Mouse (Mus musculus) G1E-ER4 (cell line): Measurements from ENCODE around the gene Farp1. TPM values are rescaled to one million over a fixed set of nuclear protein-coding genes. Genes with fewer than 3 reads are reported as not detected.

Source experiments
- GATA1 ChIP-seq: IDR thresholded peaks from one replicate; pipeline ENCODE4 v1.8.0; 2012; ENCODE audit warnings: low read length, inconsistent platforms
- polyA plus RNA-seq: library from polyadenylated mRNA; stranded (reverse); fragments of >175 nt; gene quantifications from 2 replicates; pipeline ENCODE4 v1.2.3, GENCODE M21; 2012

The Farp1 gene
- polyA plus RNA-seq, 1 experiment: 0.09 TPM

DNA sequence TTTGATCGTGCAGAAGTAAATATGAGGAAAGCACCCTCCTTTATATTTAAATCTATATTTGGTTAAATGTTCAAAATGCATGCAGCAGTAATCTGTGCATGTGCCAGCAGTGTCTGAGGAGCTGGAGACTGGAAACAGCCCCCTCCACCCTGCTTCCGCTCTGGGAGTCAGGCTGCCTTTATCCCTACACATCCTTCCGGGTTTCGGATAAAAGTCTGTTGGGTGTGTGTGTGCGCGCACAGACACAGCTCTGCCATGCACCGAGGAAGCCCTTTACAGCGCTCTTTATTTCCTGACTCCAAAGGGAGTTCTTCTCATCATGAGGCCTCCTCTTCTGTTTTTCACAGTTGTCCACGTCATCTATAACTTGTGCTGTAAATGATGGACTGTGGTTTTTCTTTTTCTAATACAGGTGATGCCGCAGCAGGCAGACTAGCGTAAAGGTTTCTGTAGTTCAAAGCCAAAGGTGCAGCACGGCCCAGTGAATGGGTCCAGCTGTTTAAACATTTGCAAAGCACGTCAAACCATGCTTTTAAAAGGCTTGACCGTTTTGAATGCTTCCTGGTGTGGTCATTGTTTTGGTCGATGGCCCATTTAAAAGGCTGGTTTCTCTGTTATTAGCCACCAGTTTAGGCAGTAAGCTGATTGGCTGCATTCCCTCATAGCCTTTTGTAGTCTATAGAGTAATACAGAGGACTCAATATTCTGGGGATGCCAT is 172.6 kb downstream of the Farp1 start:
- no peak for TF ChIP-seq GATA1

DNA sequence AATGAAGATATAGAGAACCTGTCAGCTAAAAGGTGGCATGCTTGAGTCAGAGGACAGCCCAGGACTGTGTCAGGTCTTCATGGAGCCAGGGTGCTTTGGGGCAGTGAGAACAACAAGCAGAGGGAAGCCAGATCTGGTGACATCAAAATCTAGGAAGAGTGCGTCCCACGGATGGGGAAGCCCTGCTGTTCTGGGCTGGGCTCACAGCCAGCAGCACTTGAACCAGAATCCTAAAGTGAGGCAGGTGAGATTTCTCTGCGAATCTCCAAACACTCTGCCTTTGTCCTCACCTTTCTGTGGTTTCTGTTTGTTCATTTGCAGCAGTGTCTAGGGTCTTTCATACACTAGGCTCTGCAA is 173.1 kb downstream of the Farp1 start:
- TF ChIP-seq GATA1: no peak

DNA sequence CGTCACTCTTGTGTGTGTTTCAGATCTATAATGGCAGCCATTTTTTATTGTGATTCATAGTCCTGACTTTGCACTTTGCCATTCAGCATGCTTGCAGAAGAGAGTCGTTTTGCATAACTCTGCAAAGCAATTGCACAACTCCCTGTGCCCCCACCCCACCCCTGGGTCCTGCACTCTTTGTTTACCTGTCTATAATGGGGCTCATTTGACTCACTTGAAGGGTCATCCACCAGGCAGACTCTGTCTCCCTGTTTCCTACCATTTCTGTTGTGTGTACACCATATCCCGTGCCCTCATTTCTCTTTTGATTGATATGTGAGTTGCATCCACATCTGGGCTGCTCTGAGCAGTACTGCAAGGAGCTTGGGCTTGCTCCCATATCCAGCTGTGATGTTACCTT is 175.3 kb downstream of the Farp1 start:
- TF ChIP-seq GATA1: no peak

DNA sequence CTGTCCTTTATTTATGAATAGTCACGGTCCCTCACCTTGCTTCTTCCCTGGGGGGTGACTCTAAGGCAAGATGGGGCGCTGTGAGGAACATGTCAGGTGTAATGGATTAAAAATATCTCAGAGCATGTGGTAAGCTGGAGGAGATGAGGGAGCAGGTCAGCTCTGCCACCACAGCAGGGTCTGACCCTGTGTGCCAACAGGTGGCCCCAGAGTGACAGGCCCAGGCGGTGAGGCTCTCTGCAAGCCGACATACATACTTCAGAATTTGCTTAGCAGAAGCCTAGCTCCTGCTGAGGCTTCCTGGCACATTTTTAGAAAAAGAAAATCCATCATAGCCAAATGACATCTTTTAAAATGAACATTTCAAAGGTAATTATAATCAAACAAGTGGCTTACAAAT is 178.7 kb downstream of the Farp1 start:
- TF ChIP-seq GATA1: no peak

DNA sequence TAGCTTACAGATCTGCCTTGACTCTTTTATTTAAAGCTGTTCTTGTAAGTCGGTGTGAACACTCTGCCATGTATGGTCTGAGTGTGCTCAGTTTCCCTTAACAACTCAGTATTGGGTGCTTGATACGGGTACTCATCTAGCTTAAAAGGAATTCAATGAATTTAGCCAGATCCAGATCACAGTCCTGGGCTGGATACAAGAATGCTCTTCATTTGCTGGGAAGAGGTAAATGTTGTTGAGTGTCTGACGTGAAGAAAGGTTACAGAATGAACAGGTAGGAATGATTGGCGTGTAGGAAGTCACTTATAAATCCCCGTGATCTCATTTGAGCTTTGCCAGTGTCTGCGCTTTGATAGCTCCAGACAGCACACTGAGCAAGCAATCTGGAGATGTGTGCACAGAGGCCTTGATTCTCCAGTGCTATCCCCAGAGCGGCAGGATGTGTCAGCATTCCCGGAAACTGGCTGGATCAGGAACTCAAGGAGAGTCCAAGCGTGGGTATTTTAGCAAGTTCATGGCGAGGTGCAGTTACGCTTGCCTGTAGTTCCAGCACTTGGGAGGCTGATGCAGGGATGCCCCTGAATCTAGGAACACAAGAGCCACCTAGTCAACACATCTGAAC is 179.7 kb downstream of the Farp1 start:
- TF ChIP-seq GATA1: no peak

DNA sequence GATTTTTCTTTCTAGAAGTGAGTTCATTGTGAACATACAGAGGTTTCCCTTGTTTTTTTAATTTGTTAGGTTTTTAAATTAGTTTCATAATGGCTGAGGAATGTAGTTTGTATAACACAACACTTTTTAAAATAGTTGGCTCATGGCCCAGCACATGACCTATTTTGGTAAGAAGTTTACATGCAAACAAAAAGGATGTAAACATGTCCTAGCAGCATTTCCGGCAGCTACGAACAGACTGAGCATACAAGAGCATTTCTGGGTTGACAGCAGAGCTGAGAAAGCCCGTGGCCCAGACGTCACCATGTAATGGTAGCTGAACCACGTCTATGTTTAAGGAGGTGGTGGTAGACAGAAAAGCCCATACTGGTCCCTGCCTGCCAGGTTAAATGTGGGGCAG is 180.8 kb downstream of the Farp1 start:
- TF ChIP-seq GATA1: no peak

DNA sequence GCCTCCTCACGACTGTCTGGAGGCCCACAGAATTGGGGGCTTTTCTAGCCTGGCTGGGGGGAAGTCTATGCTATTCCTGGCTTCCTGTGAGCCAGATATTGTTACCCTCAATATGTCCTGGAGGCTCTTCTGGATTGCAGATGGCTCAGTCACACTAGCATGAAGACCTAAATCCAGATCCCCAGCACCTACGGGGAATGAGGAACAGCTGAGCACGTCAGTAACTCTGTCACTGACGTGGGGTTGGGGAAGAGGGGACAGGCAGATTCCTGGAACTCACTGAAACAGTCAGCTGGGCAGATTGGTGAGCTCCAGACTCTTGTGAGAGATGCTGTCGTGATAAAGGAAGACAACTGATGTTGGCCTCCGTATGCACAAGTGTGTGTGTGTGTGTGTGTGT is 181.7 kb downstream of the Farp1 start:
- no peak for TF ChIP-seq GATA1

DNA sequence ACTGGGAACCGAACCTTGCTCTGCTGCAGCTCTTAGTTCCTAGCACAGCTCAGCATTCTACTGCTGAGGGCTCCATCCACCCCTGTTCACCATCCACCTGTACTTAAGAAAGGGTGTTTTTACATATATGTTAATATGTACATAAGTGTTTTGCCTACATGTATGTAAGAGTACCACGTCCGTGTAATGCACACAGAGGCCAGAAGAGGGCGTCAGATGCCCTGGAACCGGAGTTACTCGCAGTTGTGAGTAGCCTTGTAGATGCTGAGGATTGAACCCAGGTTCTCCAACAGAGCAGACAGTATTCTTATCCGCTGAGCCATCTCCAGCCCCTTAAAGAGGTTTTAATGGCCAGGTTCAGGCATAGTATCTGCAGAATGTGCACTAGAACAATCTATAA is 183.6 kb downstream of the Farp1 start:
- TF ChIP-seq GATA1: no peak

DNA sequence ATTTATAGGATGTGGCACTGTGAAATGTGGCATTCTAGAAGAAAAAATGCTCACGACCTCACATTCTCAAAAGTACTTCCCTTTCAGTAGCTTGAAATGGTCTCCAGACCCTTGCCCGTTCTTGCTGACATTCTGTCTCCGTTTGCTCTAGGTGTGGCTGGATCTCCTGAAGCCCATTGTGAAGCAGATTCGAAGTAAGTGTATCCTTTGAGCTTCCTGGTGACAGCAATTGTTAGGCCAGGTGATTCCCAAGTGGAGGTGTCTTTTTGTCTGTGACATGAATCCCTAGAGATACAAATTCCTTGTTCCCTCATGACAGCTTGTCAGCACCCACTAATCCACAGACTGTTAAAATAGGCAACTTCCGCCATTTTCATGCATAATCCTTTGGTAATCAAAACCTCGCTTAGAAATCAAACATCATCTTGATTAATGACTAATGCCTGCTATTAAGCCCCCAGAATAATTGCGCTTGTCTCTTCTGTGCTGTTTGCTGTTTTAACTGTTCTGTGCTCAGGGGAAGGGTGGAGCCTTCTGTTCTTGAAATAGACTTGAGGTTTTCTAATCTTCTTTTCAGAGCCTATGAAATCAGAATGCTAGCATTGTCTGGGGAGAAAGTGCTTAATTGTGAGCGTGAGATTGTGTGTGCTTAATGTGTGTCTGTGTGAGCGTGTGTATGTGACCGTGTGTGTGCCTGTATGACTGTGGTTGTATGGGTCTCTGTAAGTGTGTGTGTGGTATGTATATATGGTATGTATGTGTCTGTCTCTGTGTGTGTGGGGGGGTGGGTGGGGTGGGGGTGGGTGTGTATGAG is 184.4 kb downstream of the Farp1 start:
- TF ChIP-seq GATA1: no peak

DNA sequence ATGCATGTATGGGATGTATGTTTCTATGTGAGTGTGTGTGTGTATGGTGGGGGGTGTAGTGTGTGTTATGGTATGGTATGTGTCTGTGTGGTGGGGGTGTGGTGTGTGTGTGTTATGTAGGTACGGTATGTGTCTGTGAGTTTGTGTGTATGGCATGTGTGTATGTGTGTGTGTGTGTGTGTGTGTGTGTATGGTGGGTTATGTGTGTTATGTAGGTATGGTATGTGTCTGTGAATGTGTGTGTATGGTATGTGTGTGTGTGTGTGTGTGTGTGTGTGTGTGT is 185.0 kb downstream of the Farp1 start:
- TF ChIP-seq GATA1: no peak

DNA sequence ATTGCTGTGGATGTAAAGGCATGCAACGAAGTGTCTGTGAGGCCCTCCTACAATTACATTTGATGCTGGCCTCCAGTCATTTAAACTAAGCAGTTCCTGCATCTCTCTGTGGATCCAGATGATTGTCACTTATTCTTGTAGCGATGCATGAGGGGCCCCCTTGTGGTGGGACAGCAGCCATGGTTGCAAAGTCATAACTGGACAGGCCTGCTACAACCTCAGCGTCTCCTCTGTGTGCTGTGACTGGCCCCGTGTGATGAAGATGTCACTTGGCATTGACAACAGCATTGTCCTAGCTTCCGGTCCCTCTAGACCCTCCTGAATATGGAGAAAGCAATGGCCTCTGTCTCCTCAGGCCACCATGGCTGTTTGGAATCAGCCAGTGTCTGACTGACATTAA is 185.7 kb downstream of the Farp1 start:
- no peak for TF ChIP-seq GATA1

DNA sequence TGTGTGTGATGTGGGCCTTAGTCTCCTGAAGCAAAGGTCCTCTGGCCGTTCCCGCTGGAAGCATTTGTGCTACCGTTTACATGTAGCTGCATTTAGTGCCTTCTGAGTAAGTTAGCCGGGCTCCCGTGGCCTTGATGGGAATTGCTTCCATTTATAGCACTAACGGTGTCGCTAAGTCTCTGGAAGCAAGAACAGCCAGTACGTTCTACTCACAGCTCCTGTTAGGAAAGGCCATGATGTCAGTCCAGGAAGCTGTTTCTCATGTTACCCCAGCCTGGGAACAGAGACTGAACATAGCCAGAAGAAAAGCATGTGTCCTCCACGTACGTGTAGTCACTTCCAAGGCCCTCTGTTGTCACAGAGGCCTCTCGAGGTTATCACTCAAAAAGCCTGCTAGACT is 190.8 kb downstream of the Farp1 start:
- TF ChIP-seq GATA1: no peak

DNA sequence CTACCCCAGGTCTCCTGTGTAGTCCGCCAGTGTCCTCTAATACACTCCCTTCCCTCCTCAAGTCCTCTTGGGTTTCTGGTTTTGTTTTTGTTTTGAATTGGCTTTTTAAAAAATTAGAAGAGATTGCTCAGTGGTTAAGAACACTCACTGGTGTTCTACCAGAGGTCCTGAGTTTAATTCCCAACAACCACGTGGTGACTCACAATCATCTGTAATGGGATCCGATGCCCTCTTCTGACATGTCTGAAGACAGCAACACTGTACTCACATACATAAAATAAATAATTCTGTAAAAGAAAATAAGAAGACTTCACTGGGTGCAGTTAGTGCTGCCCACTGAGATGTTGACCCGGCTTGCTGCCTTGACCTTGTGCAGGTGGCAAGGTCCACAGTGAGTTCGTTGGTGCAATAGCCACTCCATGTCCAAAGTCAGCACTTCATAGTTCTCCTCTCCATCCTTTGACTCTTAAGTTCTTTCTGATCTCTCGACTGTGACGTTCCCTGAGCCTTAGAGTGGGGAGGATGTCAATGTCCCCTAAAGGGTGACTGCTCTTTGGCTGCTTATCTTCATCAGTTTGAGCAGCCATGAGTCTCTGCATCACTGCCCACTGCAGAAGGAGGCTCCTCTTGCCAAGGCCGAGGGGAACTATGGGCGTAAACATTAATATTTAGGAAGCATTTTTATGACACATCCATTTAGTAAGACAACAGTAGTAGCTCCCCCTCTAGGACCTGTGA is 194.2 kb downstream of the Farp1 start:
- no peak for TF ChIP-seq GATA1

DNA sequence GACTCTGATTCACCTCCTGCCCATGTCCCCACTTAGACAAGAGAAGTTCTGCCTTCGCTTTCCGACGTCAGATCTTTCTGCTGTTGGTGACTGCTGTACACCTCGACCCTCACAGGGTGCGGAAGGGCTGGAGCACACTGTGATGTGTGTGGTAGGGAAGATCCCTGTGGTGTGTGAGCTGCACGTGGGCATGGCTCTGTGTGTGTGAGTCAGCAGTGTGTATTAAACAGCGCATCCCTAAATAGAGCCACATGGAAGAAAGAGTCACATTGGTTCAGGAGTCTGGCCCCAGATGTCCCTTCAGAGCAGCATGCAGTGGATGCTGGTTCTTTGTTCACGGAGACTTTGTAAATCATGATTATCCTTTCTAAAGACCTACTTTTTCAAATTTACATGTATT is 196.2 kb downstream of the Farp1 start:
- no peak for TF ChIP-seq GATA1

DNA sequence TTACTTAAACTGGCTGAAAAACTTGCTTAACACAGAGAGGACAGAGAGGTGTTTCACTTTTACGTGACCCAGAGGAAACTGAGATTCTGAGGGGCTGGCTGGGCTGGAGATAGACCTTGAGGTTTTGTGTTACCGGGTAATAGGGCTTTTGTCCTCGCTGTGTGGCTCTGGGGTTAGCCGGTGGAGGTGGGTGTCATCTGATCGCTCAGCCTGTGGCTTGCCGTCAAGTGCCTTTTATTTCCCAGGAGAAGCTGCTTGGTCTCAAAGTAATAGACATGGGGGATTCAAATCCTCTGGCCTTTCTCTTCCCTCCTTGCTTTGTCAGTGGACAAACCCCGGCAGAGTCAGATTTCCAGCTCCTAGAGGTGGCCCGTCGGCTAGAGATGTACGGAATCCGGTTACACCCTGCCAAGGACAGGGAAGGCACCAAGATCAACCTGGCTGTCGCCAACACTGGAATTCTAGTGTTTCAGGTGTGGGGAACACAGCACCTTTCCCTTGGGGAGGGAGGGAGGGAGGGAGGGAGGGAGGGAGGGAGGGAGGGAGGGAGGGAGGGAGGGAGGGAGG is 199.8 kb downstream of the Farp1 start:
- no peak for TF ChIP-seq GATA1

DNA sequence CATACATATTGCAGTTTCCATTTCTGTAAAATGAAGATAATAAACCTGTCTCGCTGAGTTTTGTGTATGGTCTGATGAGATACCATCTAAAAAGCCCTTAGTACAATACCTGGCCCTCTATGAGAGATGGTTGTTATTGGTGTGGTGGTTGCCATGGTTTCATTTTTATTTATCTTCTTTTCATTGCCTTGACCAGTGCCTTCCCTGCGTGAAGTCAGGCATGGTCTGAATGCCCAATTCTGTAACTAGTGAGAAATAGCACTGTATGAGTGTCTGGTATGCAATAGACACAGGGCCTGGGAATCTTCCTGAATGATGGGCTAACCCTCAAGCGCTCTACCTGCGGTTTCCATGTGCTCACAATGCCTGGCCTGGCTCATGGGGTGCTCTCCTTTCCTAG is 201.7 kb downstream of the Farp1 start:
- no peak for TF ChIP-seq GATA1
